Mouse (Mus musculus) forebrain, embryonic 15.5 days (tissue): ENCODE data around the gene Slain2. TPM values are rescaled to one million over a fixed set of nuclear protein-coding genes. Genes with fewer than 3 reads are reported as not detected.

Experiments
- ATAC-seq: fragments of 200-750 bp; cut with Nextera tagmentation; replicated peaks from 2 replicates; pipeline ENCODE4 v1.8.0; 2017; ENCODE audit warnings: mild to moderate bottlenecking, moderate TSS enrichment, moderate library complexity
- H3K27ac ChIP-seq: fragments of 300-500 bp; sonication (generic); replicated peaks from 2 replicates; pipeline ENCODE4 v1.5.1; 2015; ENCODE audit warnings: mild to moderate bottlenecking, inconsistent platforms
- H3K27me3 ChIP-seq: fragments of 300-500 bp; sonication (generic); 2 replicates; pipeline ENCODE4 v1.6.1; 2015; ENCODE audit warnings: inconsistent platforms
- H3K36me3 ChIP-seq: fragments of 300-500 bp; sonication (generic); 2 replicates; pipeline ENCODE4 v1.6.1; 2015; ENCODE audit warnings: mild to moderate bottlenecking, inconsistent platforms
- H3K4me1 ChIP-seq: fragments of 300-500 bp; sonication (generic); 2 replicates; pipeline ENCODE4 v1.6.1; 2015; ENCODE audit warnings: inconsistent platforms
- H3K4me2 ChIP-seq: fragments of 300-500 bp; sonication (generic); replicated peaks from 2 replicates; pipeline ENCODE4 v1.6.1; 2015; ENCODE audit warnings: mild to moderate bottlenecking, inconsistent platforms
- H3K4me3 ChIP-seq: fragments of 300-500 bp; sonication (generic); 2 replicates; pipeline ENCODE4 v1.5.1; 2015; ENCODE audit warnings: mild to moderate bottlenecking, inconsistent platforms
- H3K9ac ChIP-seq: fragments of 300-500 bp; sonication (generic); replicated peaks from 2 replicates; pipeline ENCODE4 v1.6.1; 2015; ENCODE audit warnings: mild to moderate bottlenecking, inconsistent platforms
- H3K9me3 ChIP-seq: fragments of 300-500 bp; sonication (generic); 2 replicates; pipeline ENCODE4 v1.6.1; 2016; ENCODE audit warnings: inconsistent platforms
- WGBS: fragments of 180-500 bp; shearing (Covaris S2); methylation state at CpG from one replicate; pipeline ENCODE4 v1.1.7; 2015; ENCODE audit warnings: mixed read lengths; 5-methylcytosine and 5-hydroxymethylcytosine counted together
- polyA plus RNA-seq: library from polyadenylated mRNA; unstranded; fragments of >200 nt; fragmentation: Nextera tagmentation; extraction: Ambion mirVana; gene quantifications from 2 replicates; pipeline ENCODE4 v1.2.1, GENCODE M21; 2015

The Slain2 gene
- polyA plus RNA-seq, 1 experiment from 2014 or later, result 18.4 TPM

GRCm38 (mm10) chr5:72904903-72905790, 9.0 kb upstream of the Slain2 start:
- H3K4me2 ChIP-seq, result no peak overlapping the region
- no peak for ATAC-seq
- no peak overlapping the region for H3K9ac ChIP-seq
- H3K9me3 ChIP-seq, result no peaks in the 10 kb centered on the region
- H3K4me1 ChIP-seq, result peaks cover 7% of the 10 kb centered on the region; the same call in 1 of the 2 replicates
- WGBS, result 86% methylated on average over 18 of the region's 18 CpGs
- no peak overlapping the region for H3K4me3 ChIP-seq
- H3K27me3 ChIP-seq, result no peaks in the 10 kb centered on the region
- H3K36me3 ChIP-seq, result no peaks in the 10 kb centered on the region
- H3K27ac ChIP-seq, result no peak overlapping the region

GRCm38 (mm10) chr5:72907402-72907801, 6.7 kb upstream of the Slain2 start:
- H3K9ac ChIP-seq, result no peak overlapping the region
- WGBS, result 87% methylated on average over 6 of the region's 6 CpGs
- H3K4me1 ChIP-seq, result peaks cover 4% of the 10 kb centered on the region; the same call in 1 of the 2 replicates
- H3K9me3 ChIP-seq, result no peaks in the 10 kb centered on the region
- no peaks in the 10 kb centered on the region for H3K36me3 ChIP-seq
- 0 out of 2 replicates have a peak, but pooled peaks cover 2% of the 10 kb centered on the region for H3K27me3 ChIP-seq
- no peak overlapping the region for H3K4me3 ChIP-seq
- no peak overlapping the region for H3K27ac ChIP-seq
- H3K4me2 ChIP-seq, result no peak overlapping the region
- ATAC-seq, result no peak

GRCm38 (mm10) chr5:72908324-72908936, 5.7 kb upstream of the Slain2 start:
- WGBS, result 83% methylated on average over 8 of the region's 8 CpGs
- no peak overlapping the region for H3K4me3 ChIP-seq
- no peak overlapping the region for H3K9ac ChIP-seq
- no peaks in the 10 kb centered on the region for H3K36me3 ChIP-seq
- 0 out of 2 replicates have a peak, but pooled peaks cover 2% of the 10 kb centered on the region for H3K27me3 ChIP-seq
- no peak overlapping the region for H3K4me2 ChIP-seq
- no peak for ATAC-seq
- H3K4me1 ChIP-seq, result peaks cover 7% of the 10 kb centered on the region
- no peaks in the 10 kb centered on the region for H3K9me3 ChIP-seq
- no peak overlapping the region for H3K27ac ChIP-seq

- Histone ChIP-seq H3K4me1 (peaks cover 8% of the 10 kb centered on the region), H3K4me3 (no peak overlapping the region), H3K27ac (no peak overlapping the region), H3K36me3 (no peaks in the 10 kb centered on the region), H3K4me2 (no peak overlapping the region), H3K9ac (no peak overlapping the region), H3K9me3 (no peaks in the 10 kb centered on the region), H3K27me3 (0 out of 2 replicates have a peak, but pooled peaks cover 2% of the 10 kb centered on the region)
- no peak for ATAC-seq
- WGBS, result 90% methylated on average over 4 of the region's 4 CpGs
Measured at GRCm38 (mm10) chr5:72909363-72909762, 4.7 kb upstream of the Slain2 start.

GRCm38 (mm10) chr5:72910373-72910772, 3.7 kb upstream of the Slain2 start:
- Histone ChIP-seq H3K9me3 (no peaks in the 10 kb centered on the region), H3K36me3 (no peaks in the 10 kb centered on the region), H3K27ac (no peak overlapping the region), H3K9ac (no peak overlapping the region), H3K4me1 (peaks cover 8% of the 10 kb centered on the region), H3K27me3 (0 out of 2 replicates have a peak, but pooled peaks cover 2% of the 10 kb centered on the region), H3K4me3 (no peak overlapping the region), H3K4me2 (no peak overlapping the region)
- ATAC-seq, result no peak
- 97% methylated on average over 1 of the region's 1 CpGs for WGBS

- H3K4me2 ChIP-seq, result no peak overlapping the region
- H3K27ac ChIP-seq, result no peak overlapping the region
- H3K9ac ChIP-seq, result no peak overlapping the region
- ATAC-seq, result no peak
- H3K27me3 ChIP-seq, result 0 out of 2 replicates have a peak, but pooled peaks cover 2% of the 10 kb centered on the region
- no peaks in the 10 kb centered on the region for H3K9me3 ChIP-seq
- no peak overlapping the region for H3K4me3 ChIP-seq
- peaks cover 16% of the 10 kb centered on the region for H3K4me1 ChIP-seq
- H3K36me3 ChIP-seq, result no peaks in the 10 kb centered on the region
- WGBS, result 79% methylated on average over 3 of the region's 3 CpGs
Measured at GRCm38 (mm10) chr5:72911284-72911683, 2.8 kb upstream of the Slain2 start.

GRCm38 (mm10) chr5:72914633-72915561, 793 bp downstream of the Slain2 start:
- Histone ChIP-seq H3K4me3 (peak overlapping the region; percentile 98), H3K27me3 (0 out of 2 replicates have a peak, but pooled peaks cover 2% of the 10 kb centered on the region), H3K36me3 (no peaks in the 10 kb centered on the region), H3K4me1 (peaks cover 31% of the 10 kb centered on the region), H3K4me2 (peak overlapping the region; percentile 61), H3K9ac (peak overlapping the region; percentile 96), H3K9me3 (no peaks in the 10 kb centered on the region), H3K27ac (peak overlapping the region; percentile 96)
- WGBS, result under 1% methylated on average over 64 of the region's 66 CpGs
- ATAC-seq, result peak; percentile 67

- no peaks in the 10 kb centered on the region for H3K9me3 ChIP-seq
- H3K4me2 ChIP-seq, result peak overlapping the region; percentile 61
- 0 out of 2 replicates have a peak, but pooled peaks cover 2% of the 10 kb centered on the region for H3K27me3 ChIP-seq
- H3K4me3 ChIP-seq, result peak overlapping the region; percentile 98
- H3K27ac ChIP-seq, result peak overlapping the region; percentile 96; the same call in 1 of the 2 replicates
- H3K4me1 ChIP-seq, result peaks cover 40% of the 10 kb centered on the region
- H3K36me3 ChIP-seq, result no peaks in the 10 kb centered on the region
- H3K9ac ChIP-seq, result peak overlapping the region; percentile 96
- ATAC-seq, result no peak
- 33% methylated on average over 4 of the region's 4 CpGs for WGBS
Measured at GRCm38 (mm10) chr5:72916048-72916447, 1.9 kb downstream of the Slain2 start.

- WGBS, result 61% methylated on average over 1 of the region's 1 CpGs
- Histone ChIP-seq H3K27me3 (no peaks in the 10 kb centered on the region), H3K9me3 (no peaks in the 10 kb centered on the region), H3K9ac (no peak overlapping the region), H3K4me1 (peaks cover 42% of the 10 kb centered on the region), H3K36me3 (no peaks in the 10 kb centered on the region), H3K4me2 (peak overlapping the region; percentile 61), H3K4me3 (no peak overlapping the region), H3K27ac (no peak overlapping the region)
- ATAC-seq, result no peak
Measured at GRCm38 (mm10) chr5:72916851-72917250, 2.7 kb downstream of the Slain2 start.

- H3K4me1 ChIP-seq, result peaks cover 34% of the 10 kb centered on the region
- H3K27ac ChIP-seq, result no peak overlapping the region
- H3K9me3 ChIP-seq, result no peaks in the 10 kb centered on the region
- H3K9ac ChIP-seq, result no peak overlapping the region
- WGBS, result 60% methylated on average over 4 of the region's 4 CpGs
- no peak overlapping the region for H3K4me2 ChIP-seq
- peak; percentile 47; the same call in 1 of the 2 replicates for ATAC-seq
- H3K4me3 ChIP-seq, result no peak overlapping the region
- no peaks in the 10 kb centered on the region for H3K36me3 ChIP-seq
- no peaks in the 10 kb centered on the region for H3K27me3 ChIP-seq
Measured at GRCm38 (mm10) chr5:72920416-72920815, 6.3 kb downstream of the Slain2 start.

GRCm38 (mm10) chr5:72921171-72921570, 7.1 kb downstream of the Slain2 start:
- Histone ChIP-seq H3K27me3 (no peaks in the 10 kb centered on the region), H3K36me3 (no peaks in the 10 kb centered on the region), H3K9me3 (no peaks in the 10 kb centered on the region), H3K4me1 (peaks cover 29% of the 10 kb centered on the region), H3K4me3 (no peak overlapping the region), H3K9ac (no peak overlapping the region), H3K27ac (no peak overlapping the region), H3K4me2 (no peak overlapping the region)
- ATAC-seq, result no peak
- 84% methylated on average over 8 of the region's 8 CpGs for WGBS
